Mouse (Mus musculus): ENCODE results near the gene Nat8f1.

DNA sequence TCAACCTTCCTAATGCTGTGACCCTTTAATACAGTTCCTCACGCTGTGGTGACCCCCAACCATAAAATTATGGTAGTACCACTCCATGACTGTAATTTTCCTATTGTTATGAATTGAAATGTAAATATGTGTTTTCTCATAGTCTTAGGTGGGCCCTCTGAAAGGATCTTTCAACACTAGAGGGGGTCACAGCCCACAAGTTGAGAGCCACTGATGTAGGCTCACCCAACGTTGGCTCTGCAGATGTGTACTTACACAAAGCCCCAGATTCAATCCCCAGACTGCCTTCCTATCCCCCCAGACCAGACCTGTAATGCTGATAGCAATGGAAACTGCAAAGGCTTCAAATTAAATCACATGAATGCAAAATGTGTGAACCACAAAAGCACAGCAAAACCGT is 20.2 kb upstream of the Nat8f1 start:
- TF ChIP-seq POLR2A (IDR thresholded peaks at IDR 0.05; ENCODE audit: control insufficient read depth, extremely low read depth, insufficient read depth, low read length, poor library complexity): no peak
- TF ChIP-seq CTCF (IDR thresholded peaks at IDR 0.05; ENCODE audit: borderline replicate concordance, control insufficient read depth, extremely low read depth, insufficient read depth, low read length, poor library complexity): no peak

Measured in thymus, adult 2 months (tissue).